In the genomic region with DNA sequence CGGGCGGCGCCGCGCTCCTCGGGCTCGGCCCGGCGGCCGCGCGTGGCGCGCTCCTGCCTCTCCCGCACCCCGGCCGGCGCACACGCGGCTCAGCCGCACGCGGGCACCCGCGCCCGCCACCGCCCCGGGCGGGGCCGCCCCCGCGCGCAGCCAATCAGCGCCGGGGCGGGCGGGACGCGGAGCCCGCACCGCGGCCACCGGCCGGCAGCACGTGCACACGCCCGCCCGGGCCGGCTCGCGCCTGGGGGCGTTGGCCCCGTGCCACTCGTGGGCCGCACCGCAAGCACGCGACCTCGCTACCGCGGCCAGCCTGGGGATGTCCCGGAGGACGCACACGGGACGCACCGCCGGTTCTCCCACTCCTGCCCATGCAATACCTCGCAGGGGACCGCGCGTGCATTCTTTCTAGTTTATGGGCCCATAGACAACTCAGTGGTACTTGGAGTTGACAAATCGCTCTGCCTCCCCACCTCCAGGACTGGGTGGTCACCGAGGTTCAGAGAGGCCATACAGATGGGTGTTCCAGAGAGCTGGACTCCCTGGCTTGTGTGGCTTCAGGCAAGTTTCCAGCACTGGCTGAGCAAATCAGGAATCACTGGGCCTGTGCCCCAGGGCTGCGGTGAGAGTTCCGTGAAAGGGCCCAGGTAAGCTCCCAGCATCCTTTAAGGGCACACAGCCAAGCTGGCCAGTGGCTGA, we compare ENCODE assay signal across 10 mouse cellular contexts. TPM values are rescaled to one million over a fixed set of nuclear protein-coding genes. Genes with fewer than 3 reads are reported as not detected.
DNase-seq lines count a peak whose midpoint lies in the region; ATAC-seq and TF ChIP-seq lines count a peak whose summit lies in the region.
"Had no signal": no experiment of that assay in that cellular context is flagged by ENCODE, and none has a peak within 500 bp of the region (broad histone marks: within the 10 kb centered on the region; RNA-seq: fewer than 3 reads in every experiment).

Gene Epha8 (minus strand): TSS at position 66 of the 696 bp plus-strand sequence.

- H3K9ac ChIP-seq in hindbrain, embryonic 16.5 days (ENCODE audit: low read depth, low read length), result peak within 1 kb of the TSS; percentile 78
- H3K9ac ChIP-seq in midbrain, postnatal 0 days (replicated peaks; ENCODE audit: low read length, poor library complexity, severe bottlenecking), result peak within 1 kb of the TSS; percentile 64

- H3K27ac ChIP-seq in hindbrain, embryonic 16.5 days (ENCODE audit: low read depth, low read length), result peak within 1 kb of the TSS; percentile 48; the same call in 1 of the 2 replicates
- H3K27ac ChIP-seq in midbrain, postnatal 0 days (ENCODE audit: low read depth, low read length), result peak within 1 kb of the TSS; percentile 32; the same call in 1 of the 2 replicates

- WGBS in hindbrain, embryonic 16.5 days, result 1% methylated on average over 40 of the region's 75 CpGs
- WGBS in midbrain, postnatal 0 days, result 2% methylated on average over 42 of the region's 75 CpGs

- DNase-seq in frontal cortex, postnatal 10 days (ENCODE audit: low spot score in 2 of 2), result no peak
- DNase-seq in right cerebral cortex, postnatal 14 days, result peak; percentile 34
- no peak for DNase-seq in right cerebral cortex, postnatal 36 days (ENCODE audit: low spot score in 2 of 2)
- peak; percentile 44 for DNase-seq in midbrain, postnatal 0 days (ENCODE audit: low spot score)
- no peak for DNase-seq in spleen, adult 12 weeks (ENCODE audit: low spot score)

- no peak for TF ChIP-seq CTCF in midbrain, postnatal 0 days (IDR thresholded peaks at IDR 0.05)

- ATAC-seq in frontal cortex, adult (ENCODE audit: low TSS enrichment), result peak; percentile 61
- ATAC-seq in hindbrain, embryonic 16.5 days, result peak; percentile 70
- peak; percentile 67; the same call in 1 of the 2 replicates for ATAC-seq in midbrain, postnatal 0 days (ENCODE audit: low FRiP score)
- ATAC-seq in megakaryocyte progenitor cell, adult 5-6 weeks (replicated peaks; ENCODE audit: poor library complexity), result no peak

- peak within 1 kb of the TSS; percentile 68 for H3K4me3 ChIP-seq in hindbrain, embryonic 16.5 days (ENCODE audit: low read length)
- peak within 1 kb of the TSS; percentile 53 for H3K4me3 ChIP-seq in midbrain, postnatal 0 days (ENCODE audit: low read depth, low read length)

- peak within 1 kb of the TSS; percentile 88 for H3K4me2 ChIP-seq in hindbrain, embryonic 16.5 days (ENCODE audit: low read length)
- peak within 1 kb of the TSS; percentile 91 for H3K4me2 ChIP-seq in midbrain, postnatal 0 days (ENCODE audit: low read depth, low read length, poor library complexity, severe bottlenecking)

- peaks cover 21% of the 10 kb centered on the region for H3K27me3 ChIP-seq in hindbrain, embryonic 16.5 days (replicated peaks; ENCODE audit: control insufficient read depth, insufficient read depth, low read length)
- peaks cover 57% of the 10 kb centered on the region for H3K27me3 ChIP-seq in midbrain, postnatal 0 days (ENCODE audit: insufficient read depth, low read length)

- no peaks in the 10 kb centered on the region for H3K9me3 ChIP-seq in hindbrain, embryonic 16.5 days (ENCODE audit: control insufficient read depth, low read length)
- H3K9me3 ChIP-seq in midbrain, postnatal 0 days (ENCODE audit: low read length), result no peaks in the 10 kb centered on the region

- peaks cover 20% of the 10 kb centered on the region for H3K4me1 ChIP-seq in hindbrain, embryonic 16.5 days (ENCODE audit: control insufficient read depth, insufficient read depth, low read depth, low read length)
- peaks cover 7% of the 10 kb centered on the region; the same call in 1 of the 2 replicates for H3K4me1 ChIP-seq in midbrain, postnatal 0 days (ENCODE audit: insufficient read depth, low read length)

- H3K36me3 ChIP-seq in hindbrain, embryonic 16.5 days (ENCODE audit: control insufficient read depth, insufficient read depth, low read length), result no peaks in the 10 kb centered on the region
- no peaks in the 10 kb centered on the region for H3K36me3 ChIP-seq in midbrain, postnatal 0 days (ENCODE audit: insufficient read depth, low read length)

RNA-seq across cellular contexts. Expression of gene Epha8, which starts in this region (rescaled TPM):
- 8.8 and 14.0 TPM in 2 replicates for polyA plus RNA-seq in hindbrain, embryonic 16.5 days (2015; fragmentation: Nextera tagmentation; extraction: Ambion mirVana)
- 49.9 and 51.1 TPM in 2 replicates for total RNA-seq in midbrain, postnatal 0 days (2014; rRNA removed)
- 17.3 and 18.3 TPM in 2 replicates for polyA plus RNA-seq in midbrain, postnatal 0 days (2015; fragmentation: Nextera tagmentation; extraction: Ambion mirVana)
- not detected in 2 replicates for total RNA-seq in megakaryocyte progenitor cell, adult 5-6 weeks (2015)
- total RNA-seq in megakaryocyte progenitor cell, adult 5-6 weeks (2017), result not detected in 2 replicates
- total RNA-seq: CH12.LX; hematopoietic stem cell, adult 5-6 weeks had no signal

Comparison
In these comparisons a context has a peak if more than half of its experiments do, and no peak if none do; other contexts are left out.
1. RNA of gene Epha8 (total RNA-seq): 49.9 to 51.1 TPM in midbrain, postnatal 0 days; not detected in megakaryocyte progenitor cell, adult 5-6 weeks; every median in the first group is over 10 times any median in the second.
2. DNase-seq: peak in right cerebral cortex, postnatal 14 days (single experiment) and midbrain, postnatal 0 days (single experiment); none in frontal cortex, postnatal 10 days (0 of 2), right cerebral cortex, postnatal 36 days (0 of 2) and spleen, adult 12 weeks (single experiment).